Mouse (Mus musculus) spleen, adult 2 months (tissue): ENCODE measurements around the gene Hist2h2aa2.

Experiments
- CTCF ChIP-seq: fragments of 200-500 bp; IDR thresholded peaks from 2 replicates; pipeline ENCODE4 v1.5.1; 2011; ENCODE audit warnings: mild to moderate bottlenecking, inconsistent platforms; ENCODE audit not compliant: insufficient read depth, insufficient read length, insufficient replicate concordance; ENCODE audit errors: extremely low read depth
- POLR2A ChIP-seq: fragments of 200-500 bp; IDR thresholded peaks from 2 replicates; pipeline ENCODE4 v1.6.1; 2011; ENCODE audit warnings: low read depth, low read length, inconsistent platforms

DNA sequence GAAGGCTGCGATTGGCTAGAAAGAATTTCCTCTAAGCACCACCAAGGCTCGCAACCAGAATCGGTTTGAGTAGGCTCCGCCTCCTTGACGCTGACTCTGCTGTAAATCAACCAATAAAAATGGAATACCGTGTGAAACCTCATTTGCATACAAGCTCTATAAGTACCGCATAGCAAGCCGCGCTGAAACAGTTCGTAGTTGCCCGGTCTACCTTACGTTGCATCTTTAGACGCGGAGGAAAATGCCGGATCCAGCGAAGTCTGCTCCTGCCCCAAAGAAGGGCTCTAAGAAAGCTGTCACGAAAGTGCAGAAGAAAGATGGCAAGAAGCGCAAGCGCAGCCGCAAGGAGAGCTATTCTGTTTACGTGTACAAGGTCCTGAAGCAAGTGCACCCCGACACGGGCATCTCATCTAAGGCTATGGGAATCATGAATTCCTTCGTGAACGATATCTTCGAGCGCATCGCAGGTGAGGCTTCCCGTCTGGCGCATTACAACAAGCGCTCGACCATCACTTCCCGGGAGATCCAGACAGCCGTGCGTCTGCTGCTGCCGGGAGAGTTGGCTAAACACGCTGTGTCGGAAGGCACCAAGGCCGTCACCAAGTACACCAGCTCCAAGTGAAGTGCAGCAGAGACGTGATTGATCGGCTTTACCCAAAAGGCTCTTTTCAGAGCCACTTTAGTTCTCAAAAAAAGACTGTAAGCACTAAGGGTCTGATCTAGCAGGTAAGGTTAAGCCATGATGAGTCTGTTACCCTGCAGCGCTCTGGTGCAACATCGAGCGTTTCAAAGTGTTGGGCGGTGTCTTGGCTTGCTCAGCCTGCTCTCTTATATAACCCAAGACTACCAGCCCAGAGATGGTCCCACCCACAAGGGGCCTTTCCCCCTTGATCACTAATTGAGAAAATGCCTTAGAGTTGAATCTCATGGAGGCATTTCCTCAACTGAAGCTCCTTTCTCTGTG, 29.7 kb upstream of the Hist2h2aa2 start, which contains the start of gene Hist2h2bb:
- no peak for TF ChIP-seq CTCF
- TF ChIP-seq POLR2A = peak; percentile 99
